Mouse (Mus musculus) heart, embryonic 11.5 days (tissue): ENCODE results near the gene Fam168a. TPM values are rescaled to one million over a fixed set of nuclear protein-coding genes. Genes with fewer than 3 reads are reported as not detected.

ENCODE experiments used
- ATAC-seq: fragments of 200-750 bp; cut with Nextera tagmentation; replicated peaks from 2 replicates; pipeline ENCODE4 v1.8.0; 2017; ENCODE audit warnings: moderate library complexity; ENCODE audit not compliant: insufficient number of reproducible peaks, low FRiP score, low TSS enrichment
- H3K27ac ChIP-seq: fragments of 300-500 bp; sonication (generic); 2 replicates; pipeline ENCODE4 v1.5.1; 2014; ENCODE audit warnings: mild to moderate bottlenecking, low read depth, low read length
- H3K27me3 ChIP-seq: fragments of 300-500 bp; sonication (generic); 2 replicates; pipeline ENCODE4 v1.6.1; 2014; ENCODE audit warnings: mild to moderate bottlenecking, low read length, mixed read lengths; ENCODE audit not compliant: control insufficient read depth, insufficient read depth
- H3K36me3 ChIP-seq: fragments of 300-500 bp; sonication (generic); 2 replicates; pipeline ENCODE4 v1.6.1; 2014; ENCODE audit warnings: mild to moderate bottlenecking, low read length, moderate library complexity, mixed read lengths; ENCODE audit not compliant: control insufficient read depth, insufficient read depth
- H3K4me1 ChIP-seq: fragments of 300-500 bp; sonication (generic); 2 replicates; pipeline ENCODE4 v1.6.1; 2014; ENCODE audit warnings: low read length; ENCODE audit not compliant: control insufficient read depth, insufficient read depth
- H3K4me2 ChIP-seq: fragments of 300-500 bp; sonication (generic); 2 replicates; pipeline ENCODE4 v1.6.1; 2014; ENCODE audit warnings: mild to moderate bottlenecking, moderate library complexity
- H3K4me3 ChIP-seq: fragments of 300-500 bp; sonication (generic); 2 replicates; pipeline ENCODE4 v1.5.1; 2014; ENCODE audit warnings: low read depth, low read length
- H3K9ac ChIP-seq: fragments of 300-500 bp; sonication (generic); 2 replicates; pipeline ENCODE4 v1.6.1; 2014; ENCODE audit warnings: mild to moderate bottlenecking, low read depth, low read length, moderate library complexity
- H3K9me3 ChIP-seq: fragments of 300-500 bp; sonication (generic); replicated peaks from 2 replicates; pipeline ENCODE4 v1.6.1; 2016; ENCODE audit warnings: low read length; ENCODE audit not compliant: control insufficient read depth
- WGBS: fragments of 180-500 bp; shearing (Covaris S2); extraction: QIAGEN DNeasy Blood & Tissue Kit; methylation state at CpG from one replicate; pipeline ENCODE4 v1.1.7; 2014; ENCODE audit not compliant: insufficient replicate concordance; 5-methylcytosine and 5-hydroxymethylcytosine counted together
- polyA plus RNA-seq: library from polyadenylated mRNA; unstranded; fragments of >200 nt; fragmentation: Nextera tagmentation; extraction: Ambion mirVana; gene quantifications from 2 replicates; pipeline ENCODE4 v1.2.1, GENCODE M21; 2014

Gene Fam168a
- 28.1 and 34.9 TPM in 2 replicates for polyA plus RNA-seq

- peak within 1 kb of the TSS; percentile 68 for H3K4me3 ChIP-seq
- peak; percentile 98 for ATAC-seq
- 0% methylated on average over 34 of the region's 37 CpGs for WGBS
- peak within 1 kb of the TSS; percentile 91 for H3K9ac ChIP-seq
- H3K36me3 ChIP-seq = no peaks in the 10 kb centered on the region
- no peaks in the 10 kb centered on the region for H3K9me3 ChIP-seq
- peak within 1 kb of the TSS; percentile 86 for H3K4me2 ChIP-seq
- H3K4me1 ChIP-seq = peaks cover 13% of the 10 kb centered on the region
- peak within 1 kb of the TSS; percentile 98 for H3K27ac ChIP-seq
- no peaks in the 10 kb centered on the region for H3K27me3 ChIP-seq
Measured at GRCm38 (mm10) chr7:100706143-100706841, at the start of gene Fam168a. Gene Fam168a, plus strand, starts transcription at chr7:100706635.

GRCm38 (mm10) chr7:100656739-100657138, 49.7 kb upstream of the Fam168a start:
- no peak overlapping the region for H3K4me2 ChIP-seq
- no peak for ATAC-seq
- 24% methylated on average over 5 of the region's 5 CpGs for WGBS

GRCm38 (mm10) chr7:100658093-100658578, 48.3 kb upstream of the Fam168a start:
- ATAC-seq = no peak
- no peaks in the 10 kb centered on the region for H3K9me3 ChIP-seq
- no peak overlapping the region for H3K27ac ChIP-seq
- no peaks in the 10 kb centered on the region; the same call in 1 of the 2 replicates for H3K36me3 ChIP-seq
- H3K4me2 ChIP-seq = peak overlapping the region; percentile 43
- H3K27me3 ChIP-seq = no peaks in the 10 kb centered on the region
- H3K9ac ChIP-seq = no peak overlapping the region
- peaks cover 5% of the 10 kb centered on the region; the same call in 1 of the 2 replicates for H3K4me1 ChIP-seq
- no peak overlapping the region for H3K4me3 ChIP-seq
- WGBS = 28% methylated on average over 18 of the region's 18 CpGs

More at GRCm38 (mm10) chr7:100656739-100657138, 49.7 kb upstream of the Fam168a start:
- Histone ChIP-seq H3K4me3 (no peak overlapping the region), H3K9me3 (no peaks in the 10 kb centered on the region), H3K9ac (no peak overlapping the region), H3K27ac (no peak overlapping the region), H3K27me3 (no peaks in the 10 kb centered on the region), H3K36me3 (no peaks in the 10 kb centered on the region; the same call in 1 of the 2 replicates), H3K4me1 (peaks cover 3% of the 10 kb centered on the region; the same call in 1 of the 2 replicates)

GRCm38 (mm10) chr7:100661264-100661663, 45.2 kb upstream of the Fam168a start:
- Histone ChIP-seq H3K4me1 (peaks cover 13% of the 10 kb centered on the region; the same call in 1 of the 2 replicates), H3K4me2 (no peak overlapping the region), H3K4me3 (no peak overlapping the region), H3K27ac (no peak overlapping the region), H3K9ac (no peak overlapping the region), H3K9me3 (no peaks in the 10 kb centered on the region), H3K27me3 (no peaks in the 10 kb centered on the region), H3K36me3 (no peaks in the 10 kb centered on the region)
- 75% methylated on average over 7 of the region's 7 CpGs for WGBS
- ATAC-seq = no peak

GRCm38 (mm10) chr7:100662231-100662630, 44.2 kb upstream of the Fam168a start, which contains the start of gene Plekhb1:
Gene Plekhb1, minus strand, starts transcription at chr7:100662414.
- 68% methylated on average over 8 of the region's 8 CpGs for WGBS
- Histone ChIP-seq H3K27me3 (no peaks in the 10 kb centered on the region), H3K9me3 (no peaks in the 10 kb centered on the region), H3K4me1 (peaks cover 13% of the 10 kb centered on the region; the same call in 1 of the 2 replicates), H3K36me3 (no peaks in the 10 kb centered on the region), H3K9ac (no peak within 1 kb of the TSS), H3K27ac (no peak within 1 kb of the TSS), H3K4me2 (peak within 1 kb of the TSS; percentile 39), H3K4me3 (no peak within 1 kb of the TSS)
- ATAC-seq = no peak

GRCm38 (mm10) chr7:100663190-100663589, 43.2 kb upstream of the Fam168a start:
- Histone ChIP-seq H3K9ac (no peak overlapping the region), H3K4me1 (peaks cover 13% of the 10 kb centered on the region; the same call in 1 of the 2 replicates), H3K4me2 (peak overlapping the region; percentile 39), H3K9me3 (no peaks in the 10 kb centered on the region), H3K36me3 (no peaks in the 10 kb centered on the region), H3K27ac (no peak overlapping the region), H3K4me3 (no peak overlapping the region), H3K27me3 (no peaks in the 10 kb centered on the region)
- WGBS = 2% methylated on average over 13 of the region's 13 CpGs
- ATAC-seq = peak; percentile 78; the same call in 1 of the 2 replicates

GRCm38 (mm10) chr7:100663729-100664304, 42.6 kb upstream of the Fam168a start:
- no peak overlapping the region for H3K4me3 ChIP-seq
- peaks cover 10% of the 10 kb centered on the region; the same call in 1 of the 2 replicates for H3K4me1 ChIP-seq
- no peak overlapping the region for H3K9ac ChIP-seq
- no peaks in the 10 kb centered on the region for H3K9me3 ChIP-seq
- H3K4me2 ChIP-seq = peak overlapping the region; percentile 39
- no peak overlapping the region for H3K27ac ChIP-seq
- H3K27me3 ChIP-seq = no peaks in the 10 kb centered on the region
- no peaks in the 10 kb centered on the region for H3K36me3 ChIP-seq
- 50% methylated on average over 11 of the region's 11 CpGs for WGBS
- ATAC-seq = no peak

GRCm38 (mm10) chr7:100670646-100671045, 35.8 kb upstream of the Fam168a start:
- no peaks in the 10 kb centered on the region for H3K9me3 ChIP-seq
- H3K9ac ChIP-seq = no peak overlapping the region
- no peak for ATAC-seq
- no peaks in the 10 kb centered on the region for H3K4me1 ChIP-seq
- H3K27me3 ChIP-seq = no peaks in the 10 kb centered on the region
- 83% methylated on average over 5 of the region's 5 CpGs for WGBS
- H3K4me2 ChIP-seq = no peak overlapping the region
- no peak overlapping the region for H3K4me3 ChIP-seq
- H3K36me3 ChIP-seq = no peaks in the 10 kb centered on the region
- H3K27ac ChIP-seq = no peak overlapping the region
